Mouse (Mus musculus): Measurements from ENCODE around the gene Hus1b.

Gene Hus1b

GRCm38 (mm10) chr13:30972102-30972501 is 24.5 kb upstream of the Hus1b start:
- peak; percentile 53 for DNase-seq (ENCODE audit: low read depth, low spot score)
- H3K27me3 ChIP-seq (ENCODE audit: control insufficient read depth, insufficient read depth, low read length, poor library complexity, severe bottlenecking) = no peaks in the 10 kb centered on the region

GRCm38 (mm10) chr13:30971047-30971446 is 23.5 kb upstream of the Hus1b start:
- H3K36me3 ChIP-seq (ENCODE audit: control insufficient read depth, insufficient read depth, low read length, poor library complexity, severe bottlenecking) = no peaks in the 10 kb centered on the region
- no peaks in the 10 kb centered on the region for H3K27me3 ChIP-seq (ENCODE audit: control insufficient read depth, insufficient read depth, low read length, poor library complexity, severe bottlenecking)
- DNase-seq (ENCODE audit: low read depth, low spot score) = no peak

More at GRCm38 (mm10) chr13:30972102-30972501, 24.5 kb upstream of the Hus1b start:
- no peaks in the 10 kb centered on the region for H3K36me3 ChIP-seq (ENCODE audit: control insufficient read depth, insufficient read depth, low read length, poor library complexity, severe bottlenecking)

- no peak for DNase-seq (ENCODE audit: low read depth, low spot score)
- Histone ChIP-seq H3K27me3 (ENCODE audit: control insufficient read depth, insufficient read depth, low read length, poor library complexity, severe bottlenecking) (no peaks in the 10 kb centered on the region), H3K36me3 (ENCODE audit: control insufficient read depth, insufficient read depth, low read length, poor library complexity, severe bottlenecking) (no peaks in the 10 kb centered on the region)
These were observed 20.8 kb upstream of the Hus1b start for GRCm38 (mm10) chr13:30968311-30968710.

- Histone ChIP-seq H3K27me3 (ENCODE audit: control insufficient read depth, insufficient read depth, low read length, poor library complexity, severe bottlenecking) (no peaks in the 10 kb centered on the region), H3K36me3 (ENCODE audit: control insufficient read depth, insufficient read depth, low read length, poor library complexity, severe bottlenecking) (no peaks in the 10 kb centered on the region)
- no peak for DNase-seq (ENCODE audit: low read depth, low spot score)
These were observed 18.9 kb upstream of the Hus1b start for GRCm38 (mm10) chr13:30966507-30966911.

GRCm38 (mm10) chr13:30961932-30962331 is 14.4 kb upstream of the Hus1b start:
- H3K27me3 ChIP-seq (ENCODE audit: control insufficient read depth, insufficient read depth, low read length, poor library complexity, severe bottlenecking) = no peaks in the 10 kb centered on the region
- H3K36me3 ChIP-seq (ENCODE audit: control insufficient read depth, insufficient read depth, low read length, poor library complexity, severe bottlenecking) = no peaks in the 10 kb centered on the region
- no peak for DNase-seq (ENCODE audit: low read depth, low spot score)

- Histone ChIP-seq H3K27me3 (ENCODE audit: control insufficient read depth, insufficient read depth, low read length, poor library complexity, severe bottlenecking) (no peaks in the 10 kb centered on the region), H3K36me3 (ENCODE audit: control insufficient read depth, insufficient read depth, low read length, poor library complexity, severe bottlenecking) (no peaks in the 10 kb centered on the region)
- no peak for DNase-seq (ENCODE audit: low read depth, low spot score)
These were observed 13.2 kb upstream of the Hus1b start for GRCm38 (mm10) chr13:30960714-30961113.

DNA sequence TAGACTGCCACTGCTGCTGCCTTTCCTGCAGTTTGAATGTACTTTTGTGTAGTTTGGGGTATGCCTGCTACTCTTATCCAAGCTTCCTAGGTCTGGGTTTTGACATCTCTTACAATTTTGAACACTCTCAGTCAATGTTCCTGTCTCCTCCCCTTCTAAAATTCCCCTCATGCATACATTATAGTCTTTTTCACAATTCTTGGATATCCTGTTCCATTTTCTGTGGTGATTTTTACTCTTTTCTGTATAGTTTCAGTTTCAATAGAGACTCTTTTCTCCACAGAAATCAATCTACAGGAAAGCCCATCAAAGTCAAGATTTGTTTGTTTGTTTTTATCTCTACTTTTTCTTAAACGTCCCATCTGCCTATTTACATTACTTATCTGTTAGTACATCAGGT is 6.0 kb upstream of the Hus1b start:
- no peaks in the 10 kb centered on the region for H3K36me3 ChIP-seq (ENCODE audit: control insufficient read depth, insufficient read depth, low read length, poor library complexity, severe bottlenecking)
- no peak for DNase-seq (ENCODE audit: low read depth, low spot score)
- no peaks in the 10 kb centered on the region for H3K27me3 ChIP-seq (ENCODE audit: control insufficient read depth, insufficient read depth, low read length, poor library complexity, severe bottlenecking)

DNA sequence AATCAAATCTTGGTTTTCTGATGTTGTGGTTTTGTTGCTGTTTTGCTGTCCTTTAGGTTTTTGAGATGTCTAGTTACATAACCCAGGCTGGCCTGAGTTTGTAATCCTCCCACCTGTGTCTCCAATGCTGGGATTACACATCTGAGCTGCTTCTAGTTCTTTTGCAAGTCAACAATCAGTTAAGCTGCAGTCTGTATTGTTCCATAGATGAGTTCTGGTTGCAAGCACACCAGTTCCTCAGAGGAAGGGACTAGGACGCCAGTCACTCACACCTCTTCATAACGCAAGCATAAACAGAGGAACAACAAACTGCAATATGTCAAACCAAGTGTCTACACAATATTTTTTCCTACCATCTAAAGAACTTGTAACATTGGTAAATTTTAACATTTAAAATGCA is 4.5 kb upstream of the Hus1b start:
- Histone ChIP-seq H3K27me3 (ENCODE audit: control insufficient read depth, insufficient read depth, low read length, poor library complexity, severe bottlenecking) (no peaks in the 10 kb centered on the region), H3K36me3 (ENCODE audit: control insufficient read depth, insufficient read depth, low read length, poor library complexity, severe bottlenecking) (no peaks in the 10 kb centered on the region)
- DNase-seq (ENCODE audit: low read depth, low spot score) = no peak

GRCm38 (mm10) chr13:30949181-30949580 is 1.6 kb upstream of the Hus1b start:
- Histone ChIP-seq H3K36me3 (ENCODE audit: control insufficient read depth, insufficient read depth, low read length, poor library complexity, severe bottlenecking) (no peaks in the 10 kb centered on the region), H3K27me3 (ENCODE audit: control insufficient read depth, insufficient read depth, low read length, poor library complexity, severe bottlenecking) (no peaks in the 10 kb centered on the region)
- peak; percentile 64 for DNase-seq (ENCODE audit: low read depth, low spot score)

- Histone ChIP-seq H3K27me3 (ENCODE audit: control insufficient read depth, insufficient read depth, low read length, poor library complexity, severe bottlenecking) (no peaks in the 10 kb centered on the region), H3K36me3 (ENCODE audit: control insufficient read depth, insufficient read depth, low read length, poor library complexity, severe bottlenecking) (no peaks in the 10 kb centered on the region)
- peak; percentile 28 for DNase-seq (ENCODE audit: low read depth, low spot score)
These were observed 430 bp downstream of the Hus1b start for GRCm38 (mm10) chr13:30947129-30947528.

DNA sequence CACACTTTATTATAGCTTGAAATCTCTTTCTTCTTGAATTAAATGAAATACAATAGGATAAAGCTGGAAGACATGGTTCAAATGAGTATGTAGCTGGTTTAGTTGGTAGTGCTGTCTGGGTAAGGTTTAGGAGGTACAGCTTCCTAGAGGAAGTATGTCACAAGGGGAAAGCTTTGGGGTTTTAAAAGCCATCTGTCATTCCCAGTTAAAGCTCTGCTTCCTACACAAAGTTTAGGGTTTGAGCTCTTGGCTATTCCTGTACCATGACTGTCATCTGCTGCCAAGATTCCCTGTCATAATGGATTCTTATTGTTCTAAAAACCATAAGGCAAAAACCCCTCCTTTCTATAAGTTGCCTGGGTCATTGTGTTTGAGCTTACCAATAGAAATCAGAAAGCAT is 1.8 kb downstream of the Hus1b start:
- no peaks in the 10 kb centered on the region for H3K27me3 ChIP-seq (ENCODE audit: control insufficient read depth, insufficient read depth, low read length, poor library complexity, severe bottlenecking)
- H3K36me3 ChIP-seq (ENCODE audit: control insufficient read depth, insufficient read depth, low read length, poor library complexity, severe bottlenecking) = no peaks in the 10 kb centered on the region
- no peak for DNase-seq (ENCODE audit: low read depth, low spot score)

- peak; percentile 58 for DNase-seq (ENCODE audit: low read depth, low spot score)
- no peaks in the 10 kb centered on the region for H3K36me3 ChIP-seq (ENCODE audit: control insufficient read depth, insufficient read depth, low read length, poor library complexity, severe bottlenecking)
- H3K27me3 ChIP-seq (ENCODE audit: control insufficient read depth, insufficient read depth, low read length, poor library complexity, severe bottlenecking) = no peaks in the 10 kb centered on the region
These were observed 14.6 kb downstream of the Hus1b start for GRCm38 (mm10) chr13:30932972-30933371.

DNA sequence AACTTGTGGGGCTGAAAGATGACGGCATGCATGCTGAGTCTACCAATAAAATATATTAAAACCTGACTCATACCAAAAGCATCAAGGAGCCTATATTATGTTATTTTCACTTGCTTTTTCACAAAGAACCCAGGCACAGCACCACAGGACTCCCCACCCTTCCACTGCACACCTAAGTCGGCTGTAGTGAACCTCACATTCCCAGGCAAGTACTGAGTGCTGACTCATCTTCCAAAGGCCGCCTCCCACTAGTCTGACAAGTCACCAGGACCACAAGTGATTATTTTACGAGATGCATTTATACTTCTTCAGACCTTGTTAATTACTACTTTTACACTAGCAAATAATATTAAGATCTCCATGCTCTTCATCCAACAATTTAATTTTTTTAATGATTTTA is 15.9 kb downstream of the Hus1b start:
- Histone ChIP-seq H3K36me3 (ENCODE audit: control insufficient read depth, insufficient read depth, low read length, poor library complexity, severe bottlenecking) (no peaks in the 10 kb centered on the region), H3K27me3 (ENCODE audit: control insufficient read depth, insufficient read depth, low read length, poor library complexity, severe bottlenecking) (no peaks in the 10 kb centered on the region)
- no peak for DNase-seq (ENCODE audit: low read depth, low spot score)

DNA sequence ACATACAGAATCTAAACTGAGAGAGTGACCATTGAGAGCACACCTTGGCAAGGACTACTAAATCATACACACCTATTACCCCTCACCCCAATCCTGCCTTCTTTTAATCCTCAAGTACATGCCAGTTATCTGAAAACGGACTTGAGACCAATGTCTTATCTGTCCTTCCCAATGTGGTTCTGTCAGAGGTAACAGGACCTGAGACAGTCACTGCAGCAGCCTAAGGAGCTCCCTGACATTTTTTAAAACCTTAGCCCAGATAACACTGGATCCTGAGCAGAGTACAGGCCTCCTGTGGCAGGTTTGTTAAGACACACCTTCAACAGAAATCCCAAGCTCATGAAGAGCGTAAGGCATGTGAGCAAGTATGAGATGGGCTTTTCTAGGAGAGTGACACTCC is 18.4 kb downstream of the Hus1b start:
- no peak for DNase-seq (ENCODE audit: low read depth, low spot score)
- Histone ChIP-seq H3K36me3 (ENCODE audit: control insufficient read depth, insufficient read depth, low read length, poor library complexity, severe bottlenecking) (no peaks in the 10 kb centered on the region), H3K27me3 (ENCODE audit: control insufficient read depth, insufficient read depth, low read length, poor library complexity, severe bottlenecking) (no peaks in the 10 kb centered on the region)

DNA sequence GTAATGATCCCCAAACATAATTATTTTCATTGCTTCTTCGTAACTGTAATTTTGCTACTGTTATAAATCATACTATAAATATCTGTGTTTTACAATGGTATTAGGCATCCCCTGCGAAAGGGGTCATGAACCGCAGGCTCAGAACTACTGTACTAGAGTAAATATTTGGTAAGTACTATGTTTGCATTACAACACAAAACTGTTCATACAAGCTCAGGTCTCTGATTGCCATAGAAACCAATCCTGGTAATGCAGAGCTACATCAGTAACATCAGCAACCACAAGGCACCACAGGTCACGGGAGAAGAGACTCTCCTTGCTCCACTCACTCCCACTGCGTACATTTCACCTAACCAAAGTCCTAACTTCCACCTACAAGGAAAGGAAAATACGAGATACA is 23.3 kb downstream of the Hus1b start:
- DNase-seq (ENCODE audit: low read depth, low spot score) = no peak
- Histone ChIP-seq H3K36me3 (ENCODE audit: control insufficient read depth, insufficient read depth, low read length, poor library complexity, severe bottlenecking) (peaks cover 4% of the 10 kb centered on the region; the same call in 1 of the 2 replicates), H3K27me3 (ENCODE audit: control insufficient read depth, insufficient read depth, low read length, poor library complexity, severe bottlenecking) (no peaks in the 10 kb centered on the region)

DNA sequence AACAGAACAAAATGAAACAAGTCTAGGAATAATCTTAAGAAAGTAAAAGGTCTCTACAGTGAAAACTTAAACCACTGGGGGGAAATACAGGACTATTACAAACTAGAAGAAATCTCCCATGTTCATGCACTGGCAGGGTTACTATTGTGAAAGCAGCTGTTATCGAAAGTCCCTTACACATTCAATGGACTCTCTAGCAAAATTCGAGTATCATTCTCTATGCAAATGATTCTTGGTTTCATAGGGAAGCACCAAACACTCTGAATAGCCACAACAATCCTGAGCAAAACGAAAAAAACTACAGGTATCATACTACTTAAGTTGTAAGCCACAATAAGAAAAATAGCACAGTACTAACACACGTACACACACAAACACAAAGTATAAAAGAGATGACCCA is 25.6 kb downstream of the Hus1b start:
- Histone ChIP-seq H3K36me3 (ENCODE audit: control insufficient read depth, insufficient read depth, low read length, poor library complexity, severe bottlenecking) (peaks cover 4% of the 10 kb centered on the region; the same call in 1 of the 2 replicates), H3K27me3 (ENCODE audit: control insufficient read depth, insufficient read depth, low read length, poor library complexity, severe bottlenecking) (no peaks in the 10 kb centered on the region)
- peak; percentile 6 for DNase-seq (ENCODE audit: low read depth, low spot score)

Data from splenic B cell, adult 2 months (primary cell).